Mouse (Mus musculus) liver, embryonic 14.5 days (tissue): ENCODE measurements at regions not wholly inside any gene's neighbourhood (a gene's known extent, or its start where the extent isn't known, plus 50 kb on each side); places are given as distances from the start of the nearest gene placed in this dataset.

Experiments used
- ATAC-seq: fragments of 200-750 bp; cut with Nextera tagmentation; 2 replicates; pipeline ENCODE4 v1.8.0; 2017; ENCODE audit warnings: moderate number of reproducible peaks, mild to moderate bottlenecking, moderate library complexity; ENCODE audit not compliant: insufficient read depth
- DNase-seq, 3 experiments: peaks; one replicate each; pipeline ENCODE4 v3.0.0-alpha.2; 2012 to 2013; ENCODE audit warnings: low read depth in 3 of 3, low spot score in 3 of 3
- H3K27ac ChIP-seq: fragments of 300-500 bp; sonication (generic); 2 replicates; pipeline ENCODE4 v1.5.1; 2014; ENCODE audit warnings: moderate library complexity, mild to moderate bottlenecking, control low read depth, inconsistent platforms
- H3K27me3 ChIP-seq: fragments of 300-500 bp; sonication (generic); 2 replicates; pipeline ENCODE4 v1.6.1; 2014; ENCODE audit warnings: mild to moderate bottlenecking, low read length, moderate library complexity; ENCODE audit not compliant: control insufficient read depth, insufficient read depth
- H3K36me3 ChIP-seq: fragments of 300-500 bp; sonication (generic); replicated peaks from 2 replicates; pipeline ENCODE4 v1.6.1; 2014; ENCODE audit warnings: low read depth; ENCODE audit not compliant: control insufficient read depth, insufficient read depth
- H3K4me1 ChIP-seq, 2 experiments: fragments of 200-500 bp in 1 of 2; fragments of 300-500 bp in 1 of 2; sonication (generic) in 1 of 2; replicated peaks; 2 replicates each; pipeline ENCODE4 v1.6.1; 2012 to 2014; ENCODE audit warnings: antibody characterized with exemption in 1 of 2, inconsistent platforms in 1 of 2, low read length in 1 of 2; ENCODE audit not compliant: control insufficient read depth in 2 of 2, insufficient read depth in 2 of 2
- H3K4me2 ChIP-seq: fragments of 300-500 bp; sonication (generic); 2 replicates; pipeline ENCODE4 v1.6.1; 2014; ENCODE audit warnings: low read depth, mild to moderate bottlenecking, control low read depth, moderate library complexity
- H3K4me3 ChIP-seq, 2 experiments: fragments of 200-500 bp in 1 of 2; fragments of 300-500 bp in 1 of 2; sonication (generic) in 1 of 2; 2 replicates each; pipeline ENCODE4 v1.5.1; 2012 to 2014; ENCODE audit warnings: low read depth in 2 of 2, low read length in 2 of 2, mild to moderate bottlenecking in 2 of 2, control low read depth in 1 of 2, inconsistent platforms in 1 of 2, moderate library complexity in 1 of 2; ENCODE audit not compliant: insufficient read depth in 1 of 2
- H3K9ac ChIP-seq: fragments of 300-500 bp; sonication (generic); replicated peaks from 2 replicates; pipeline ENCODE4 v1.6.1; 2014; ENCODE audit warnings: mild to moderate bottlenecking, control low read depth, moderate library complexity
- H3K9me3 ChIP-seq: fragments of 300-500 bp; sonication (generic); 2 replicates; pipeline ENCODE4 v1.6.1; 2016; ENCODE audit warnings: low read length, mixed read lengths; ENCODE audit not compliant: control insufficient read depth
- CTCF ChIP-seq: IDR thresholded peaks from 2 replicates; pipeline ENCODE4 v1.5.1; 2016; ENCODE audit warnings: antibody characterized with exemption, low read depth, control low read depth
- EP300 ChIP-seq: IDR thresholded peaks from 2 replicates; pipeline ENCODE4 v1.6.1; 2016; ENCODE audit warnings: antibody characterized with exemption, low read depth
- WGBS: fragments of 180-500 bp; shearing (Covaris S2); extraction: QIAGEN DNeasy Blood & Tissue Kit; methylation state at CpG from one replicate; pipeline ENCODE4 v1.1.7; 2014; ENCODE audit not compliant: insufficient replicate concordance; 5-methylcytosine and 5-hydroxymethylcytosine counted together

DNA sequence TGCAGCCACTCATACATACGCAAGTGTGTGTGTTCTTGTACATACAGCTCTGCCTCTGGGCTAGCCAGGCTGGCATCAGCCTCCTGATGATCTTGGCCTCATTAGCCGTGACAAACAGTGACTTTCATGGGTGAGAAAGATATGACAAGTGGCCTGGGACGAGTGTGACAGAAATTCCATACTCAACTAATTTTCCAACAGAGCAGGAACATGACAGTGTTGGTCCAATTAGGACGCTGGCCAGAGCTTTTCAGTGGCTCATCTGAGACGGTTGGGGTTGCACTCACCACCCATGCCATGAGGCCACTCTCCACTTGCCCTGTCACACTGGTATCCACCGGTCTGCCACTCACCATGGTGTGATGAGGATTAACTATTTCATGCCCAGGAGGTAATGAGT, 226.2 kb upstream of the Zdhhc25 start:
- no peaks in the 10 kb centered on the region for H3K4me1 ChIP-seq
- no peak overlapping the region for H3K4me3 ChIP-seq
- ATAC-seq (no peak), DNase-seq (no peak)
- 44% methylated on average over 6 of the region's 6 CpGs for WGBS
- no peaks in the 10 kb centered on the region for H3K27me3 ChIP-seq
- no peaks in the 10 kb centered on the region for H3K9me3 ChIP-seq
- H3K4me2 ChIP-seq: no peak overlapping the region
- H3K36me3 ChIP-seq: no peaks in the 10 kb centered on the region
- H3K27ac ChIP-seq: no peak overlapping the region
- no peak overlapping the region for H3K9ac ChIP-seq
- no peak for TF ChIP-seq CTCF
- TF ChIP-seq EP300: no peak

DNA sequence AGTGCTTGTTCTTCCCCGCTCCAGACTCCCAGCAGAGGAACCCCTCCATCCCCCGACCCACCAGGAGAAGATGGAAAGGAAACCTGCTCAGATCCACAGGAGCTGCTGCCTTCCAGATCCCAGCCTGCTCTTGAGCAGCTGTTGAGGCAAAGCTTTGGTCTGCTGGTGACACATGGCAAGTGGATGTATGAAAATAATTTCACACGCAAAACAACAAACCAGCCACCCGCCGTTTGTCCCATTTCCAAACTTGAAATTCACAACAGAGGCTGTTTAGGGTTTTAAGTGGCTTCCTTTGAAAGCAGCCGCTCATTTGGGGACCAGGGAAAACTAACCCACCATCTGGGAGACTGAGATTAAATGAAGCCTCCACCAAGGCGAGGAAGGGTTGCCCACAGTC, 220.8 kb upstream of the Zdhhc25 start:
- no peak overlapping the region for H3K9ac ChIP-seq
- H3K4me1 ChIP-seq: no peaks in the 10 kb centered on the region
- H3K9me3 ChIP-seq: no peaks in the 10 kb centered on the region
- TF ChIP-seq CTCF (no peak), EP300 (no peak)
- no peaks in the 10 kb centered on the region for H3K36me3 ChIP-seq
- H3K4me3 ChIP-seq: no peak overlapping the region
- DNase-seq (no peak), ATAC-seq (no peak)
- H3K27me3 ChIP-seq: no peaks in the 10 kb centered on the region
- no peak overlapping the region for H3K4me2 ChIP-seq
- 42% methylated on average over 7 of the region's 7 CpGs for WGBS
- H3K27ac ChIP-seq: no peak overlapping the region

DNA sequence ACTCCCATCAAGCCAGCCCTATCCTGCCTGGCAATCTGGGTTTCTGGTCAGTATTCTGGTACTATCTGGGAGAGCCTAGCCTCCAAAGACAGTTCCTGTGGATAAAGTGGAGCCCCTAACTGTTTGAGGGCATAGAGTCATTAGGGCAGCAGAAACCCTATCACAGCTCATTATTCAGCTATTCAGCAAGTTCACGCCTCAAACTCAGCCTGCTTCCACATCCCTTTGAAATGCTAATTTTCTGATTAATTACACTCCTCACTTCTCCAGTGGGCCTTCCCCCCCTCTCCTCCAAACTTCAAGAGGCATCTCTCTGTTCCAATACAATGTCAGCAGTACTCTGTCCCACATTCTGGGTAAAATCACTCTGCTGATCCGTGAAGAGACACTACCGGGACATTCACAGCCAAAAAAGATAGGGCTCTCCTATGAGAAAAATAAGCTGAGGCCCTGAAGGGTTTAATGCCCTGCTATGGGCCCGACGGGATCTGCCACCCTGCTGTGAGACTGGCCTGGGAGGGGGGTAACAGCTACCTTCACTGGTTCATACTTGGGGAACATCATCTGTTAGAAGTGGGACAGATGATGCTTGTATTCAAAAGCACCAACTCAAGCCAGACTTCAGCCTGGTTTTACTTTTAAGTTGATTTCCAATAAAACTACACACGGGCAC, 220.0 kb upstream of the Zdhhc25 start:
- 17% methylated on average over 6 of the region's 6 CpGs for WGBS
- H3K36me3 ChIP-seq: no peaks in the 10 kb centered on the region
- no peaks in the 10 kb centered on the region for H3K9me3 ChIP-seq
- no peaks in the 10 kb centered on the region for H3K27me3 ChIP-seq
- H3K4me3 ChIP-seq: no peak overlapping the region
- no peak overlapping the region for H3K27ac ChIP-seq
- TF ChIP-seq EP300 (no peak), CTCF (no peak)
- DNase-seq (no peak), ATAC-seq (no peak)
- H3K4me2 ChIP-seq: no peak overlapping the region
- H3K9ac ChIP-seq: no peak overlapping the region
- no peaks in the 10 kb centered on the region for H3K4me1 ChIP-seq

DNA sequence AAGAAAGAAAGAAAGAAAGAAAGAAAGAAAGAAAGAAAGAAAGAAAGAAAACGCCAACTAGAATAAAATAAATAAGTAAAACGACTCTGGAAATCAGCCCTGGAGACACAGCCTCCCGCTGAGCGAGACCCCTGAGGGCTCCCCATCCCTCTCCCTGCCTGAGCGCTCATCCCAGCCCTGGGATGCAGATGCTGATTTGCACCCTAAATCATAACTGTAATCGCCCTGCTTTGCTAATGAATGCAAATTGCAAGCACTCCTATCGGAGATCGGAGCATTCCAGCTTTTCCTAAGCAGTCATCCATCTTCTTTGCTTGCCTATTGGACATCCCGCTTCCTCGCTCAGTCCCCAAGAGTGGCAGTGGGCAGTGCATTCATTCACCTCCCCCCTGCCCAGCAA, 218.7 kb upstream of the Zdhhc25 start:
- no peak overlapping the region for H3K27ac ChIP-seq
- ATAC-seq (no peak), DNase-seq (no peak)
- 45% methylated on average over 10 of the region's 10 CpGs for WGBS
- H3K4me2 ChIP-seq: no peak overlapping the region
- no peaks in the 10 kb centered on the region for H3K4me1 ChIP-seq
- no peak for TF ChIP-seq CTCF
- no peak for TF ChIP-seq EP300
- H3K36me3 ChIP-seq: no peaks in the 10 kb centered on the region
- no peak overlapping the region for H3K4me3 ChIP-seq
- H3K9ac ChIP-seq: no peak overlapping the region
- no peaks in the 10 kb centered on the region for H3K9me3 ChIP-seq
- H3K27me3 ChIP-seq: no peaks in the 10 kb centered on the region

DNA sequence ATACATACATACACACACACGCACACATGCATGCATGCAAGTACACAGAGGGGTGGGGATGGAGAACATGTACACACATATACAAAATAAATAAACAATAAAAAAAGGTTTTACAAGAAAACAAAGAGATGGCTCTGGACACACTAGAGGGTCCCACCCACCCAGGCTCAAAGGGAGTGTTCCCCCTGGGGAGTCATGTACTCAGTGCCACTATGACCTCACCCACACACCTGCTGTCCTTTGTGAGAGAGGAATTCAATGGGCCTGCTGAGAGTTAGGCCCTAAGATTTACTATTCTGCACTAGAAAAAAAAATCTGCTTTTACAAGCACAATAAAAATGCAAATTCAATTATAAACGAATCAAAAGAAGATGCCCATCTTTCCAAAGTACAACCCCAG, 214.2 kb upstream of the Zdhhc25 start:
- TF ChIP-seq CTCF (no peak), EP300 (no peak)
- Histone ChIP-seq H3K27me3 (no peaks in the 10 kb centered on the region), H3K4me2 (no peak overlapping the region), H3K9me3 (no peaks in the 10 kb centered on the region), H3K9ac (no peak overlapping the region), H3K4me3 (no peak overlapping the region), H3K27ac (no peak overlapping the region), H3K36me3 (no peaks in the 10 kb centered on the region), H3K4me1 (no peaks in the 10 kb centered on the region)
- DNase-seq (no peak), ATAC-seq (no peak)
- 58% methylated on average over 2 of the region's 2 CpGs for WGBS
